Mouse (Mus musculus) spleen, adult 2 months (tissue): Measurements from ENCODE around the gene Gm20388.

Experiments
- CTCF ChIP-seq: fragments of 200-500 bp; IDR thresholded peaks from 2 replicates; pipeline ENCODE4 v1.5.1; 2011; ENCODE audit warnings: mild to moderate bottlenecking, inconsistent platforms; ENCODE audit not compliant: insufficient read depth, insufficient read length, insufficient replicate concordance; ENCODE audit errors: extremely low read depth
- POLR2A ChIP-seq: fragments of 200-500 bp; IDR thresholded peaks from 2 replicates; pipeline ENCODE4 v1.6.1; 2011; ENCODE audit warnings: low read depth, low read length, inconsistent platforms

DNA sequence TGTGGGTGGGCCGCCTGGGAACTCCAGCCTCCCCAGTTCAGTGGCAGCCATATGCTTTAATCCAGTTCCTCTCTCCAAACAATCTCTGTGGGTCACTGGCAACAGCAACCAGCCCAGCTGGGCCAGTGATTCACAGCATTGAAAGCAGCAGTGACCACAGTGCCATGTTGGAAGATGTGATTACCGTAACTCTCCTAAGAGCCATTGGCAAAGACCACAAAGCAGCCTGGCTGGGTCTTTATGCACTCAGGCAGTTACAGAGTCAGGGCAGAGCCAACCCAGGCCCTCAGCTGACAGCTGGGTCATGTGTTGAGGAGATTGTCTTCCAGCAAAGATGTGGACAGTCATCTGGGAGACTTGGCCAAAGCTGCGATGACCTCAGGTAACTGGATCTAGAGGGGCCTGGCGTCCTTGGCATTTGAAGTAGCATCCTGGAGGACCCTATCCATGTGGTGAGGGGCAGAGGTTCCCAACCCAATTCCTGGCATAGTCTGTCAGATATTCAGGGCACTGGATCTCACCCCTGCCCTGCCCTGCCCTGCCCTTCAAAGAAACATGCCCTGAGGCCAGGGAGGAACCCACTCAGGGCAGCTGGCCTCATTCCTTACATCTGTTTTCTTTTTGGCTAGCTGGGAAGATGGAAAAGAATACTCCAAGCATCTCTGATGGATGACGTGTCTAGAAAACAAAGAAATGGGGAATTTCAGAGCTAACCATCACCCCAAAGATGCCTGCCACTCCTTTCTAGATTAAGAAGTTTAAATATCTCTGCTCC, 1052.2 kb downstream of the Gm20388 start:
- TF ChIP-seq CTCF (no peak), POLR2A (no peak)
